Mouse (Mus musculus) gastrocnemius, postnatal 36 days (tissue): Measurements from ENCODE around the gene Pitx1. TPM values are rescaled to one million over a fixed set of nuclear protein-coding genes. Genes with fewer than 3 reads are reported as not detected.
A peak's percentile ranks its signal among the peaks of the same experiment; 100 is the strongest.

ENCODE experiments used
- DNase-seq, 2 experiments: peaks; one replicate each; pipeline ENCODE4 v3.0.0; 2022
- intact Hi-C: fragments of 180-260 bp; cut with DNase I; formaldehyde crosslinking; loops from one replicate; pipeline ENCODE4 v1.15.1; 2025
- total RNA-seq, 2 experiments: library from RNA; stranded (reverse); gene quantifications; 2 replicates each; pipeline ENCODE4 v1.2.3; 2021

Pitx1 gene
- total RNA-seq, 2 experiments from 2014 or later = 0.17 to 0.48 TPM

- intact Hi-C loops = loop anchor here (5.0 kb wide), 1 partner anchor 131 kb away; no protein-coding TSS in a partner anchor
- no peak for DNase-seq
Observed at GRCm38 (mm10) chr13:55831722-55832160, 4.3 kb downstream of the Pitx1 start.

GRCm38 (mm10) chr13:55830833-55831721 is 4.9 kb downstream of the Pitx1 start:
- DNase-seq = no peak
- intact Hi-C loops = loop anchor here (5.0 kb wide), 1 partner anchor 131 kb away; no protein-coding TSS in a partner anchor

- no peak for DNase-seq
- intact Hi-C loops = loop anchor here (5.0 kb wide), 1 partner anchor 132 kb away; no protein-coding TSS in a partner anchor
Observed at GRCm38 (mm10) chr13:55830081-55830832, 5.7 kb downstream of the Pitx1 start.

- no peak for DNase-seq
- intact Hi-C loops = no loop called here
Observed at GRCm38 (mm10) chr13:55829018-55829655, 6.9 kb downstream of the Pitx1 start.

- intact Hi-C loops = no loop called here
- peak in 1 of 2 experiments; percentile 42 for DNase-seq
Observed at GRCm38 (mm10) chr13:55828141-55829017, 7.6 kb downstream of the Pitx1 start.

- intact Hi-C loops = no loop called here
- no peak for DNase-seq
Observed at GRCm38 (mm10) chr13:55827679-55828140, 8.3 kb downstream of the Pitx1 start.

GRCm38 (mm10) chr13:55826796-55827678 is 9.0 kb downstream of the Pitx1 start:
- intact Hi-C loops = no loop called here
- DNase-seq = no peak

- peak in 1 of 2 experiments; percentile 46 for DNase-seq
- intact Hi-C loops = no loop called here
Observed at GRCm38 (mm10) chr13:55826008-55826671, 9.9 kb downstream of the Pitx1 start.

- DNase-seq = no peak
- intact Hi-C loops = no loop called here
Observed at GRCm38 (mm10) chr13:55825245-55825681, 10.7 kb downstream of the Pitx1 start.

GRCm38 (mm10) chr13:55824151-55824945 is 11.6 kb downstream of the Pitx1 start:
- DNase-seq = no peak
- intact Hi-C loops = no loop called here

GRCm38 (mm10) chr13:55822499-55822898 is 13.5 kb downstream of the Pitx1 start:
- no peak for DNase-seq
- intact Hi-C loops = no loop called here

GRCm38 (mm10) chr13:55814834-55815233 is 21.2 kb downstream of the Pitx1 start:
- DNase-seq = no peak
- intact Hi-C loops = no loop called here

- no peak for DNase-seq
- intact Hi-C loops = no loop called here
Observed at GRCm38 (mm10) chr13:55813490-55814016, 22.4 kb downstream of the Pitx1 start.

- intact Hi-C loops = no loop called here
- DNase-seq = no peak
Observed at GRCm38 (mm10) chr13:55810947-55811346, 25.0 kb downstream of the Pitx1 start.

- intact Hi-C loops = no loop called here
- no peak for DNase-seq
Observed at GRCm38 (mm10) chr13:55809707-55810106, 26.3 kb downstream of the Pitx1 start.

GRCm38 (mm10) chr13:55809041-55809623 is 26.9 kb downstream of the Pitx1 start:
- intact Hi-C loops = no loop called here
- no peak for DNase-seq

- DNase-seq = no peak
- intact Hi-C loops = no loop called here
Observed at GRCm38 (mm10) chr13:55803973-55804372, 32.0 kb downstream of the Pitx1 start.
